ENCODE assay signal across 10 mouse cellular contexts in the genomic region with DNA sequence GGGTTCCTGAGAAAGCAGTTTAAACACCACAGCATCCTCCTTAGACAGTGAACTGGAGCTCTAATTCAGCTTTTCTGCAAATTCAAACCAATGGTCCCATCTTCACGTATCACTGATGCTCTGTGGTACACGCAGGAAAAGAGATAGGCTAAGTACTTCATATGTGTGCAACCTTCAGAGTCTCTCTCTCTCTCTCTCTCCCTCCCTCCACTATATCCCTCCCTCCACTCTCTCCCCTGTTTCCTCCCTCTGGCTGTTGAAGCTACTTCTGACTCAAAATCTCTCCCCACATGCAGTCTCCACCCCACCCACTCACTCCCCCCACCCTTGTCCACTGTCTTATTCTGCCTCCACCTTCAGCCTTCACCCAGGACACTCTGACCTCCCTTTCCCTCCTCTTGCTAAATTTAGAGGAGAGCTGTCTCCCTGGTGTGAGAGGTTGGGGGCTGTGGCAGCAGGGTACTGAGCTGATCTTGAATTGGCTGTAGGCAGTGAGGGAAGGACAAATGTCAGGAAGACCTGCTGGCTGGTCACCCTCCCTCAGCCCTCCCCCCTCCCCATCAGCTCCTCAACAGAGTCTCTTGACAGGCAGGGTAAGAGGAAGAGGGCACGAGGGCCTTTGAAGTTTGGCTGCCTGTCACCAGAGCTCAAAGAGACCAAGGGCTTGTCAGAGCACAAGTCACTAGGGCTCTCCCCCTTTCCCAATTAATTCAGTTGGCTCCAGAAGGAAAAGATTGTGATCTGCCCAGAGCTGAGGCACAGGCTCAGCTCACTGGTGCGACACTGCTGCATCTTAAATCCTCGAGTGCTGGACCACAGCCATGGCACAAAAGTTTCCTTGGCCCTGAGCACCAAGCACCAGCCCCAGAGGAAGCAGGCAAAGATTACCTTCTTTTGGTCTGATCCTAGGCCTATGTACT.
DNase-seq lines count a peak whose midpoint lies in the region; ATAC-seq and TF ChIP-seq lines count a peak whose summit lies in the region.
"Had no signal": no experiment of that assay in that cellular context is flagged by ENCODE, and none has a peak within 500 bp of the region (broad histone marks: within the 10 kb centered on the region; RNA-seq: fewer than 3 reads in every experiment).

No protein-coding gene starts in this region.

- no peak overlapping the region for H3K9ac ChIP-seq in forebrain, embryonic 15.5 days (replicated peaks)
- H3K9ac ChIP-seq in hindbrain, embryonic 16.5 days (ENCODE audit: low read depth, low read length) = no peak overlapping the region
- no peak overlapping the region for H3K9ac ChIP-seq in midbrain, postnatal 0 days (replicated peaks; ENCODE audit: low read length, poor library complexity, severe bottlenecking)
- no peak overlapping the region for H3K9ac ChIP-seq in liver, postnatal 0 days (replicated peaks)
- H3K9ac ChIP-seq: neural tube, embryonic 12.5 days had no signal

- no peak overlapping the region for H3K4me3 ChIP-seq in forebrain, embryonic 15.5 days
- H3K4me3 ChIP-seq in hindbrain, embryonic 16.5 days (ENCODE audit: low read length) = no peak overlapping the region
- no peak overlapping the region for H3K4me3 ChIP-seq in midbrain, postnatal 0 days (ENCODE audit: low read depth, low read length)
- H3K4me3 ChIP-seq in liver, postnatal 0 days (ENCODE audit: low read depth, low read length) = no peak overlapping the region
- H3K4me3 ChIP-seq: neural tube, embryonic 12.5 days had no signal

- H3K27me3 ChIP-seq in forebrain, embryonic 15.5 days = no peaks in the 10 kb centered on the region
- no peaks in the 10 kb centered on the region for H3K27me3 ChIP-seq in hindbrain, embryonic 16.5 days (replicated peaks; ENCODE audit: control insufficient read depth, insufficient read depth, low read length)
- no peaks in the 10 kb centered on the region for H3K27me3 ChIP-seq in midbrain, postnatal 0 days (ENCODE audit: insufficient read depth, low read length)
- H3K27me3 ChIP-seq in liver, postnatal 0 days (ENCODE audit: insufficient read depth, low read length) = no peaks in the 10 kb centered on the region
- H3K27me3 ChIP-seq: neural tube, embryonic 12.5 days had no signal

- no peak overlapping the region for H3K4me2 ChIP-seq in forebrain, embryonic 15.5 days (replicated peaks)
- H3K4me2 ChIP-seq in hindbrain, embryonic 16.5 days (ENCODE audit: low read length) = no peak overlapping the region
- no peak overlapping the region for H3K4me2 ChIP-seq in midbrain, postnatal 0 days (ENCODE audit: low read depth, low read length, poor library complexity, severe bottlenecking)
- no peak overlapping the region for H3K4me2 ChIP-seq in liver, postnatal 0 days (ENCODE audit: low read depth, low read length)
- H3K4me2 ChIP-seq: neural tube, embryonic 12.5 days had no signal

- no peak for TF ChIP-seq CTCF in midbrain, postnatal 0 days (IDR thresholded peaks at IDR 0.05)
- TF ChIP-seq CTCF in liver, postnatal 0 days (IDR thresholded peaks at IDR 0.05; ENCODE audit: low read depth) = no peak

- no peak for TF ChIP-seq EP300 in liver, postnatal 0 days (IDR thresholded peaks at IDR 0.05; ENCODE audit: low read depth)

- peaks cover 4% of the 10 kb centered on the region; the same call in 1 of the 2 replicates for H3K4me1 ChIP-seq in forebrain, embryonic 15.5 days
- H3K4me1 ChIP-seq in hindbrain, embryonic 16.5 days (ENCODE audit: control insufficient read depth, insufficient read depth, low read depth, low read length) = peaks cover 7% of the 10 kb centered on the region
- H3K4me1 ChIP-seq in midbrain, postnatal 0 days (ENCODE audit: insufficient read depth, low read length) = no peaks in the 10 kb centered on the region; the same call in 1 of the 2 replicates
- H3K4me1 ChIP-seq in liver, postnatal 0 days (ENCODE audit: insufficient read depth) = no peaks in the 10 kb centered on the region
- H3K4me1 ChIP-seq: neural tube, embryonic 12.5 days had no signal

- 30% methylated on average over 5 of the region's 5 CpGs for WGBS in forebrain, embryonic 15.5 days
- 33% methylated on average over 5 of the region's 5 CpGs for WGBS in hindbrain, embryonic 16.5 days
- 26% methylated on average over 5 of the region's 5 CpGs for WGBS in midbrain, postnatal 0 days
- WGBS in liver, postnatal 0 days (ENCODE audit: insufficient replicate concordance) = 32% methylated on average over 5 of the region's 5 CpGs

- DNase-seq in kidney, adult 9 months = peak; percentile 4
- DNase-seq in kidney, adult 18-20 months = no peak
- DNase-seq in midbrain, postnatal 0 days (ENCODE audit: low spot score) = peak; percentile 66
- DNase-seq in liver, postnatal 0 days = no peak
- no peak for DNase-seq in cerebellum, adult 11-12 months
- DNase-seq: lung, postnatal 14 days had no signal

- H3K9me3 ChIP-seq in forebrain, embryonic 15.5 days = no peaks in the 10 kb centered on the region
- no peaks in the 10 kb centered on the region for H3K9me3 ChIP-seq in hindbrain, embryonic 16.5 days (ENCODE audit: control insufficient read depth, low read length)
- H3K9me3 ChIP-seq in midbrain, postnatal 0 days (ENCODE audit: low read length) = no peaks in the 10 kb centered on the region
- no peaks in the 10 kb centered on the region for H3K9me3 ChIP-seq in liver, postnatal 0 days (ENCODE audit: low read length)
- H3K9me3 ChIP-seq: neural tube, embryonic 12.5 days had no signal

- 0 out of 2 replicates have a peak overlapping the region, but pooled peaks have one; percentile 27 for H3K27ac ChIP-seq in forebrain, embryonic 15.5 days (replicated peaks)
- no peak overlapping the region; the same call in 1 of the 2 replicates for H3K27ac ChIP-seq in hindbrain, embryonic 16.5 days (ENCODE audit: low read depth, low read length)
- H3K27ac ChIP-seq in midbrain, postnatal 0 days (ENCODE audit: low read depth, low read length) = no peak overlapping the region
- no peak overlapping the region for H3K27ac ChIP-seq in liver, postnatal 0 days (ENCODE audit: low read depth)
- H3K27ac ChIP-seq: neural tube, embryonic 12.5 days had no signal

- ATAC-seq in forebrain, embryonic 15.5 days (replicated peaks) = peak; percentile 56
- ATAC-seq in hindbrain, embryonic 16.5 days = peak; percentile 87
- peak; percentile 70 for ATAC-seq in midbrain, postnatal 0 days (ENCODE audit: low FRiP score)
- ATAC-seq in liver, postnatal 0 days = no peak
- ATAC-seq: inflammation-experienced regulatory T-cells, adult 6 months had no signal

- no peaks in the 10 kb centered on the region for H3K36me3 ChIP-seq in forebrain, embryonic 15.5 days
- no peaks in the 10 kb centered on the region for H3K36me3 ChIP-seq in hindbrain, embryonic 16.5 days (ENCODE audit: control insufficient read depth, insufficient read depth, low read length)
- no peaks in the 10 kb centered on the region for H3K36me3 ChIP-seq in midbrain, postnatal 0 days (ENCODE audit: insufficient read depth, low read length)
- no peaks in the 10 kb centered on the region for H3K36me3 ChIP-seq in liver, postnatal 0 days (replicated peaks; ENCODE audit: insufficient read depth, low read length)
- H3K36me3 ChIP-seq: neural tube, embryonic 12.5 days had no signal

Comparison
In these comparisons a context has a peak if more than half of its experiments do, and no peak if none do; other contexts are left out.
1. DNase-seq: peak in kidney, adult 9 months (single experiment) and midbrain, postnatal 0 days (single experiment); none in kidney, adult 18-20 months (single experiment), liver, postnatal 0 days (single experiment) and cerebellum, adult 11-12 months (single experiment).